ENCODE assay signal across 1 mouse cellular context in genomic region chr11:120406445-120406844, GRCm38 (mm10).
TF ChIP-seq lines count a peak whose summit lies in the region.

No protein-coding gene starts in this region.

TF ChIP-seq in MEL, 35 proteins besides CTCF, POLR2A, EP300 and RAD21 (continued from another document):
- TF ChIP-seq GATA1 (IDR thresholded peaks at IDR 0.05; ENCODE audit: low read depth, low read length) (0 out of 2 replicates have a peak, but pooled peaks have one; percentile 10), USF2 (IDR thresholded peaks at IDR 0.05; ENCODE audit: borderline replicate concordance in 1 of 2, insufficient read depth in 1 of 2, low read depth in 1 of 2, low read length in 2 of 2) (0 out of 4 replicates have a peak, but pooled peaks of 1 of the 2 experiments have one; percentile 20), MAFK (IDR thresholded peaks at IDR 0.05; ENCODE audit: borderline replicate concordance, low read depth, low read length) (no peak), MYB (IDR thresholded peaks at IDR 0.05; ENCODE audit: low read depth, low read length) (no peak), POLR2AphosphoS2 (IDR thresholded peaks at IDR 0.05; ENCODE audit: low read length) (peak; percentile 52; the same call in 1 of the 2 replicates), E2F4 (IDR thresholded peaks at IDR 0.05; ENCODE audit: borderline replicate concordance, low read depth, low read length) (no peak), CHD2 (IDR thresholded peaks at IDR 0.05; ENCODE audit: low read length) (no peak), SMC3 (IDR thresholded peaks at IDR 0.05; ENCODE audit: low read depth, low read length) (no peak), TCF12 (IDR thresholded peaks at IDR 0.05; ENCODE audit: low read depth, low read length) (no peak), CHD1 (IDR thresholded peaks at IDR 0.05; ENCODE audit: low read depth, low read length) (0 out of 2 replicates have a peak, but pooled peaks have one; percentile 50), KAT2A (conservative IDR thresholded peaks at IDR 0.05; ENCODE audit: low read depth, low read length) (no peak), USF1 (IDR thresholded peaks at IDR 0.05; ENCODE audit: low read depth, low read length) (0 out of 2 replicates have a peak, but pooled peaks have one; percentile 7), MAZ (IDR thresholded peaks at IDR 0.05; ENCODE audit: low read depth, low read length) (no peak), SIN3A (IDR thresholded peaks at IDR 0.05; ENCODE audit: low read length) (no peak; the same call in 1 of the 2 replicates), MXI1 (IDR thresholded peaks at IDR 0.05; ENCODE audit: low read depth, low read length) (peak; percentile 59), ETS1 (IDR thresholded peaks at IDR 0.05; ENCODE audit: low read depth, low read length) (no peak; the same call in 1 of the 2 replicates), MYC (IDR thresholded peaks at IDR 0.05; ENCODE audit: low read depth, low read length) (no peak; the same call in 1 of the 2 replicates), MAX (IDR thresholded peaks at IDR 0.05; ENCODE audit: low read length) (peak; percentile 68; the same call in 1 of the 2 replicates), ZC3H11A (IDR thresholded peaks at IDR 0.05; ENCODE audit: low read depth, low read length) (no peak), NRF1 (IDR thresholded peaks at IDR 0.05; ENCODE audit: insufficient read depth, low read depth, low read length, poor library complexity, severe bottlenecking) (no peak), UBTF (IDR thresholded peaks at IDR 0.05; ENCODE audit: borderline replicate concordance, insufficient read depth, low read depth, low read length) (no peak), BHLHE40 (IDR thresholded peaks at IDR 0.05; ENCODE audit: borderline replicate concordance, low read depth, low read length) (no peak), ZNF384 (IDR thresholded peaks at IDR 0.05; ENCODE audit: low read depth, low read length) (no peak; the same call in 1 of the 2 replicates), POLR2AphosphoS5 (IDR thresholded peaks at IDR 0.05; ENCODE audit: borderline replicate concordance, low read depth, low read length) (no peak), ZKSCAN1 (IDR thresholded peaks at IDR 0.05; ENCODE audit: low read depth, low read length) (no peak), RCOR1 (IDR thresholded peaks at IDR 0.05; ENCODE audit: low read depth, low read length) (no peak), MEF2A (IDR thresholded peaks at IDR 0.05; ENCODE audit: extremely low read depth, insufficient replicate concordance, low read depth, low read length, poor library complexity, severe bottlenecking) (no peak), HCFC1 (IDR thresholded peaks at IDR 0.05; ENCODE audit: low read depth, low read length) (no peak), TBP (IDR thresholded peaks at IDR 0.05; ENCODE audit: low read depth, low read length) (no peak), JUND (IDR thresholded peaks at IDR 0.05; ENCODE audit: low read depth, low read length) (no peak), ZMIZ1 (IDR thresholded peaks at IDR 0.05; ENCODE audit: low read depth, low read length) (no peak), ELF1 (IDR thresholded peaks at IDR 0.05; ENCODE audit: low read depth, low read length) (no peak), TAL1 (IDR thresholded peaks at IDR 0.05; ENCODE audit: low read length) (no peak), NELFE (IDR thresholded peaks at IDR 0.05; ENCODE audit: low read depth, low read length) (no peak)
